19 mouse cellular contexts compared by ENCODE assay signal in the genomic region with DNA sequence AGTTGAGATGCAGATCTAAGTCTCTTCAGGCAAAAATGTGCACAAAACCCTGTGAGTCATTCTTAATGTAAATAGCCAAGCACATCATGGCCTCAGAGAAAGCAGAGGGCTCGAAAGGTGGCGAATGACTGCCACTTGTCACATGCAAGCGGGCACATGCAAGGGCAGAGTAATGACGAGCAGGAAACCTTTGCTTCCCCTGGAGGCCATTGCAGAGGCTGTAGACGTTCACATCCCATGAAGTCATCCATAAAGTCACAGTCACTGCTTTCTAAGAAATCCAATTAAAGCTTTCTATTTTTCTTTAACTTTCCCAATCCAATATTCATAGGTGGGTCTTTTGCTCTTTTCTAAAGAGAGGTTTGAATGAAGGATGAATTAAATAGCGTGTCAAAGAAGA.
DNase-seq lines count a peak whose midpoint lies in the region; ATAC-seq lines count a peak whose summit lies in the region.
"Had no signal": no experiment of that assay in that cellular context is flagged by ENCODE, and none has a peak within 500 bp of the region (broad histone marks: within the 10 kb centered on the region; RNA-seq: fewer than 3 reads in every experiment).

No protein-coding gene starts in this region.

- H3K4me1 ChIP-seq in hindbrain, embryonic 11.5 days (replicated peaks; ENCODE audit: control insufficient read depth, insufficient read depth, low read length) = peaks cover 4% of the 10 kb centered on the region
- peaks cover 37% of the 10 kb centered on the region for H3K4me1 ChIP-seq in midbrain, embryonic 12.5 days
- peaks cover 33% of the 10 kb centered on the region for H3K4me1 ChIP-seq in neural tube, embryonic 15.5 days
- H3K4me1 ChIP-seq: embryonic facial prominence, embryonic 13.5 days; limb, embryonic 13.5 days; liver, embryonic 13.5 days; stomach, embryonic 15.5 days had no signal

- no peak overlapping the region for H3K9ac ChIP-seq in hindbrain, embryonic 11.5 days (ENCODE audit: low read depth, low read length)
- no peak overlapping the region for H3K9ac ChIP-seq in midbrain, embryonic 12.5 days (replicated peaks)
- no peak overlapping the region for H3K9ac ChIP-seq in neural tube, embryonic 15.5 days (replicated peaks)
- H3K9ac ChIP-seq: embryonic facial prominence, embryonic 13.5 days; limb, embryonic 13.5 days; liver, embryonic 13.5 days; lung, embryonic 14.5 days; stomach, embryonic 15.5 days had no signal

- H3K36me3 ChIP-seq in hindbrain, embryonic 11.5 days (ENCODE audit: control insufficient read depth, insufficient read depth, low read length) = no peaks in the 10 kb centered on the region
- no peaks in the 10 kb centered on the region for H3K36me3 ChIP-seq in midbrain, embryonic 12.5 days
- H3K36me3 ChIP-seq in neural tube, embryonic 15.5 days = no peaks in the 10 kb centered on the region
- H3K36me3 ChIP-seq: embryonic facial prominence, embryonic 13.5 days; limb, embryonic 13.5 days; liver, embryonic 13.5 days; stomach, embryonic 15.5 days had no signal

- no peaks in the 10 kb centered on the region for H3K9me3 ChIP-seq in hindbrain, embryonic 11.5 days (ENCODE audit: control insufficient read depth, low read length)
- H3K9me3 ChIP-seq in midbrain, embryonic 12.5 days = no peaks in the 10 kb centered on the region
- H3K9me3 ChIP-seq in neural tube, embryonic 15.5 days (replicated peaks) = no peaks in the 10 kb centered on the region
- H3K9me3 ChIP-seq: embryonic facial prominence, embryonic 13.5 days; limb, embryonic 13.5 days; liver, embryonic 13.5 days; stomach, embryonic 15.5 days had no signal

- H3K4me3 ChIP-seq in hindbrain, embryonic 11.5 days (ENCODE audit: low read depth, low read length) = no peak overlapping the region
- H3K4me3 ChIP-seq in midbrain, embryonic 12.5 days = no peak overlapping the region
- H3K4me3 ChIP-seq in neural tube, embryonic 15.5 days (replicated peaks) = no peak overlapping the region
- H3K4me3 ChIP-seq: embryonic facial prominence, embryonic 13.5 days; limb, embryonic 13.5 days; liver, embryonic 13.5 days; stomach, embryonic 15.5 days had no signal

- H3K27ac ChIP-seq in hindbrain, embryonic 11.5 days (ENCODE audit: low read depth, low read length) = 0 out of 2 replicates have a peak overlapping the region, but pooled peaks have one; percentile 13
- peak overlapping the region; percentile 71 for H3K27ac ChIP-seq in midbrain, embryonic 12.5 days (replicated peaks)
- peak overlapping the region; percentile 64 for H3K27ac ChIP-seq in neural tube, embryonic 15.5 days (replicated peaks)
- H3K27ac ChIP-seq: embryonic facial prominence, embryonic 13.5 days; limb, embryonic 13.5 days; liver, embryonic 13.5 days; stomach, embryonic 15.5 days had no signal

- 62% methylated on average over 6 of the region's 6 CpGs for WGBS in hindbrain, embryonic 11.5 days
- 55% methylated on average over 6 of the region's 6 CpGs for WGBS in midbrain, embryonic 12.5 days
- 47% methylated on average over 6 of the region's 6 CpGs for WGBS in neural tube, embryonic 15.5 days

- DNase-seq in retina, postnatal 1 day = peak; percentile 28
- DNase-seq in retina, embryonic 14.5 days (ENCODE audit: low spot score) = no peak
- no peak for DNase-seq in hindbrain, embryonic 11.5 days (ENCODE audit: low spot score)
- DNase-seq in layer of hippocampus, adult 9-11 months = no peak
- no peak for DNase-seq in cerebellum, postnatal 14 days
- DNase-seq: adrenal gland, adult 2 months; gastrocnemius, postnatal 25 days; kidney, adult 2 months; kidney, postnatal 14 days; liver, embryonic 13.5 days; lung, embryonic 14.5 days; lung, postnatal 36 days; thymus, adult 18-20 months had no signal

- H3K27me3 ChIP-seq in hindbrain, embryonic 11.5 days (ENCODE audit: control insufficient read depth, insufficient read depth, low read length) = no peaks in the 10 kb centered on the region
- H3K27me3 ChIP-seq in midbrain, embryonic 12.5 days = peaks cover 7% of the 10 kb centered on the region; the same call in 1 of the 2 replicates
- no peaks in the 10 kb centered on the region for H3K27me3 ChIP-seq in neural tube, embryonic 15.5 days (replicated peaks)
- H3K27me3 ChIP-seq: embryonic facial prominence, embryonic 13.5 days; limb, embryonic 13.5 days; liver, embryonic 13.5 days; stomach, embryonic 15.5 days had no signal

- peak; percentile 24; the same call in 1 of the 2 replicates for ATAC-seq in hindbrain, embryonic 11.5 days (ENCODE audit: low FRiP score)
- peak; percentile 8; the same call in 1 of the 2 replicates for ATAC-seq in midbrain, embryonic 12.5 days (ENCODE audit: low FRiP score, low read depth)
- ATAC-seq in neural tube, embryonic 15.5 days (ENCODE audit: low FRiP score) = no peak
- no peak for ATAC-seq in CD4-positive, CD25-positive, alpha-beta regulatory T cell, adult 4 months

- H3K4me2 ChIP-seq in hindbrain, embryonic 11.5 days (replicated peaks; ENCODE audit: low read depth, low read length) = no peak overlapping the region
- no peak overlapping the region for H3K4me2 ChIP-seq in midbrain, embryonic 12.5 days (replicated peaks)
- H3K4me2 ChIP-seq in neural tube, embryonic 15.5 days = no peak overlapping the region
- H3K4me2 ChIP-seq: embryonic facial prominence, embryonic 13.5 days; limb, embryonic 13.5 days; liver, embryonic 13.5 days; lung, embryonic 14.5 days; stomach, embryonic 15.5 days had no signal

Comparison
In these comparisons a context has a peak if more than half of its experiments do, and no peak if none do; other contexts are left out.
1. ATAC-seq: peak in hindbrain, embryonic 11.5 days (single experiment) and midbrain, embryonic 12.5 days (single experiment); none in neural tube, embryonic 15.5 days (single experiment) and CD4-positive, CD25-positive, alpha-beta regulatory T cell, adult 4 months (single experiment).
2. H3K27ac ChIP-seq: peak in every context shown above with its lines; median percentile 71 in midbrain, embryonic 12.5 days; 64 in neural tube, embryonic 15.5 days; 13 in hindbrain, embryonic 11.5 days.